Mouse (Mus musculus) retina, postnatal 7 days (tissue): ENCODE results near the gene Ptgfrn.

ENCODE experiments used
- DNase-seq: peaks from one replicate; pipeline ENCODE4 v3.0.0-alpha.2; 2012; ENCODE audit warnings: low read depth, low spot score

Ptgfrn gene

DNA sequence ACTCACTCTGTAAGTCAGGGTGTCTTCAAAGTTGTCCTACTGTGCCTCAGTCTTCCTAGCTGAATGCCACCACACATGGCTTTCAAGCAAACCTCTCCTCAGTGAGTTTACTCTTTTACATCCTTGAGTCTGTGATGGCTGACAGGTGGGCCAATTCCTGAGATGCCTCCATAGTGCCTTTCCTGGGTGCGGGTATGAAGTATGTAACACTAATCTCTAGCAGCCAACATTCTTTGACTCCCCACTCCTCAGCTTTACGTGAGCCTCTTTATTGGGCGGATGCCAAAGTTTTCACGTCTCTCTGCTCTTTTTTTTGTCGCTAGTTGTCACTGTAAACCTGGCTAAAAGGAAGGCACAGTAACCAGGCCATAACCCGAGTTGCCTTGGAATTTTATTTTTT lies 104.7 kb downstream of the Ptgfrn start:
- DNase-seq, result no peak

DNA sequence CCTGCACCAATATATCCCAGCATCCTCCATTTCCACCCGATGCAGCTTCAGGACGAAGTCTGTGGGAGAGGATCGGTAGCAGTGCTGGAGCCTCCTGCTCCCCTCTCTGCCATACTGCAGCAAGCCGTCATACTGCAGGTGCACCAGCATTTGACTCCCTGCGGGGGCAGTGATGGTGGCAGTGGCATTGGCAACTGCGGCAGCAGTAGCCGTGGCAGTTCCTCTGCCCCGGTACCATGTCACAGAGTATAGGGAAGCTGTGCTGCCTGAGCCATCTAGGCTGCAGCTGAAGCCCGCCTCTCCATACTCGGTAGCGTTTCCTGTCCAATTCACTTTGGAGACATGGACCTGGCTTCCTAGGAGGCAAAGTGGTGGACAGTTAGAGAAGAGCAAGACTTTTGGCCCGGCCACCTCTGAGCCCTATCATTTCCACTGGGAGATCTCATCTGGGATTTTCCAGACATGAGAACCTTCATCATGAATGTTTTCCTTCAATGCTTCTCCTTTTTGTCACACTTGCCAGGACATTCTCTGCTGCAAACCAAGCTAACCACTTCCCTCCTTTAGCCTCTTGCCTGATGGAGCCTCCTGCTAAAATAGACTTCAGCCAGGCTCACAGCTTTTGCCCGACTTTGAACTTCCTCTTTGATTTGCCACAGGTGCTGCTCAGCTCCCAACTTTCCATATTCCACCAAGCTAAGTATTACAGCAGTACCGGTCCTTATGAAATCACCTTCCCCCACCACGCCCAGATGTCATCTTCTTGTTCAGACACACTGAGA lies 106.3 kb downstream of the Ptgfrn start:
- DNase-seq, result no peak

GRCm38 (mm10) chr3:100999732-101000131 lies 110.3 kb downstream of the Ptgfrn start:
- no peak for DNase-seq

GRCm38 (mm10) chr3:100998904-100999340 lies 111.2 kb downstream of the Ptgfrn start:
- peak; percentile 24 for DNase-seq

GRCm38 (mm10) chr3:100997785-100998570 lies 112.1 kb downstream of the Ptgfrn start:
- no peak for DNase-seq

DNA sequence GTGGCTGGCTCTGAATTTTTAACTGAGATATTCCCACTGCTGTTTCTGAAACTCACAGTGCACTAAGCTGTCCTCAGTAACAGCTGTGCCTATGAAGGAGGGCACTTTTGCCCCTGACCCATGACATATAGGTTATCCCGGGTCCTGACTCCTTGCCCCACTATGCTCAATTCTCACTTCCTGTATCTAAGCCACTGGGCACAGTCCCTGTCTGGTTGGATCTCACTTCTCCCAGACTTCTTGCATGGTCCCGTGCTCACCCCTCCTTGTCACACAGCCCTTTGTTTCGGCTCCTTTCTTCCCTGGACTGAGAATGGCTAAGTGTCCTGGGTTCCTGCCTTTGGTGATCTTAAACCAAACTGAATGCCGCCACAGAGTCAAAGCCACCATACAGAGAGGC lies 115.8 kb downstream of the Ptgfrn start:
- no peak for DNase-seq

DNA sequence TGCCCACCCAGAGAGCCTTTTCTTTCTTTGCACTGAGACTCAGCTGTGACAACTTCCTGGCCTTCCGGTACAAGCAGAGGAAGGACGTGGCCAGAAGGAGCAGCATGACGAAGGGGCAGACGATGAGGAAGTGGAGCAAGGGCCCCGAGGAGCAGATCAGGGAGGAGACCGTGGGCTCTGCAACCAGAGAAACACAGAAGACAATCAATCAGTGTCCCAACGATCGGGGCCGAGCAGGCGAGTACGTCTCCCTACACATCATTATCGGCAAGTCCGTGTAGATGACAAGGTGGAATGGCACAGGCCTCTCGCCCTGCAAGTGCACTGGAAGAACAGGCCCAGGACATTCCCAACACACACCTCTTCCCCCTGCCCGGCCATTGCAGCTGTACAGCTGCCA lies 116.4 kb downstream of the Ptgfrn start:
- no peak for DNase-seq

DNA sequence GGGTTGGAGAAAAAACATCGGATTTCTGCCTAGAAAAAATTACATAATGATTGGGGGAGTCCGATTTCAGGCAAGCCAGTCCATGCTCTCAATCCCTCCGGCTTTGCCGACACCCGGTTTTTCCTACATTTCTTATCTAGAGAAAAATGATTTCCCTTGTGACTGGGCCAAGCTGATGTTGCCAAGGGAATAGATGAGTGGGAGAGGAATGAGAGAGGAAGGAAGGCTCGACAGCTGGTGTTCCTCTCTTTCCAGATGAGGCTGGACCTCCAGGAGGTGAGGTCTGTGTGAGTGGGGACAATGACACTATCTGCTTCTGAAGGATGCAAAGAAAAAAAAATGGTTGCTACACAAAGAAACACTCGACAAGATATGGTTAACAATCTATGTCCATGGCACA lies 116.9 kb downstream of the Ptgfrn start:
- DNase-seq, result no peak
